In the genomic region with DNA sequence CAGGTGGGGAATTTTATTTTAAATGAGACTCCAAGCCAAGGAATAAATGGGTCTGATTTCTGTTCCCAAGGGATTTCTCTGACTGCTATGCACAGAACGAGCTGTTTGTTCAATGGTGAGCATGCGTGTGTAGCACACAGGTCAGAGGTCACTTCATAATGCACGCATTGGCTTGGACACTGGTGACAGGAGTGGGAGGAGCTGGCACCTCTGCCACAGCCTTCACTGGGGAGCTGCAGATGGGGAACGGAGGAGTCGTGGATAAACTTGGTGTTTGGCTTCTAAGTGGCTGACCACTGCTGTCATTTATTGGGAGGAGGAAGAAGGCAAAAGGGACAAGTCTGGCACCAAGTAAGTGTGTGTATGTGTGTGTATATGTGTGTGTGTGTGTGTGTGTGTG, we compare ENCODE assay signal across 17 mouse cellular contexts.
DNase-seq lines count a peak whose midpoint lies in the region; ATAC-seq and TF ChIP-seq lines count a peak whose summit lies in the region.
"Had no signal": no experiment of that assay in that cellular context is flagged by ENCODE, and none has a peak within 500 bp of the region (broad histone marks: within the 10 kb centered on the region; RNA-seq: fewer than 3 reads in every experiment).

No protein-coding gene starts in this region.

- no peak for ATAC-seq in embryonic facial prominence, embryonic 15.5 days (ENCODE audit: insufficient number of reproducible peaks, low FRiP score, low TSS enrichment, low read depth)
- ATAC-seq in limb, embryonic 14.5 days (ENCODE audit: low FRiP score, low read depth), result no peak
- ATAC-seq: forebrain, embryonic 16.5 days had no signal

- TF ChIP-seq POLR2A in liver, adult 2 months (IDR thresholded peaks at IDR 0.05; ENCODE audit: extremely low read depth, insufficient read depth, low read length), result no peak
- TF ChIP-seq POLR2A in limb, embryonic 14.5 days (IDR thresholded peaks at IDR 0.05; ENCODE audit: borderline replicate concordance, extremely low read depth, insufficient read depth, insufficient read length), result no peak

- no peak for TF ChIP-seq CTCF in liver, adult 2 months (IDR thresholded peaks at IDR 0.05; ENCODE audit: low read depth, low read length)

- H3K4me1 ChIP-seq in liver, adult 2 months (ENCODE audit: control insufficient read depth, insufficient read depth, low read length), result no peaks in the 10 kb centered on the region
- H3K4me1 ChIP-seq in embryonic facial prominence, embryonic 15.5 days, result peaks cover 15% of the 10 kb centered on the region
- peaks cover 34% of the 10 kb centered on the region for H3K4me1 ChIP-seq in limb, embryonic 14.5 days (ENCODE audit: control insufficient read depth, insufficient read depth, low read length)

- no peak overlapping the region for H3K9ac ChIP-seq in liver, adult 2 months (ENCODE audit: low read depth, low read length)
- H3K9ac ChIP-seq in embryonic facial prominence, embryonic 15.5 days, result no peak overlapping the region
- no peak overlapping the region for H3K9ac ChIP-seq in limb, embryonic 14.5 days (ENCODE audit: low read depth, low read length, severe bottlenecking)
- H3K9ac ChIP-seq: heart, embryonic 15.5 days had no signal

- H3K79me2 ChIP-seq in liver, adult 2 months (ENCODE audit: control insufficient read depth, insufficient read depth, low read length), result no peaks in the 10 kb centered on the region

- H3K9me3 ChIP-seq in embryonic facial prominence, embryonic 15.5 days (replicated peaks), result no peaks in the 10 kb centered on the region
- H3K9me3 ChIP-seq in limb, embryonic 14.5 days (ENCODE audit: control insufficient read depth, low read length), result no peaks in the 10 kb centered on the region
- H3K9me3 ChIP-seq: heart, embryonic 15.5 days had no signal

- WGBS in liver, adult 2 months, result 28% methylated on average over 5 of the region's 5 CpGs
- 43% methylated on average over 5 of the region's 5 CpGs for WGBS in embryonic facial prominence, embryonic 15.5 days
- 23% methylated on average over 5 of the region's 5 CpGs for WGBS in limb, embryonic 14.5 days

- H3K27me3 ChIP-seq in liver, adult 2 months (ENCODE audit: control insufficient read depth, insufficient read depth, low read length), result no peaks in the 10 kb centered on the region
- H3K27me3 ChIP-seq in embryonic facial prominence, embryonic 15.5 days, result no peaks in the 10 kb centered on the region
- no peaks in the 10 kb centered on the region for H3K27me3 ChIP-seq in limb, embryonic 14.5 days (ENCODE audit: control insufficient read depth, insufficient read depth, low read length)
- H3K27me3 ChIP-seq: heart, embryonic 15.5 days had no signal

- H3K27ac ChIP-seq in liver, adult 2 months (replicated peaks; ENCODE audit: insufficient read depth, low read depth, low read length), result no peak overlapping the region
- peak overlapping the region; percentile 81 for H3K27ac ChIP-seq in embryonic facial prominence, embryonic 15.5 days (replicated peaks)
- H3K27ac ChIP-seq in limb, embryonic 14.5 days (replicated peaks; ENCODE audit: low read depth, low read length), result peak overlapping the region; percentile 26; the same call in 1 of the 2 replicates
- H3K27ac ChIP-seq: heart, embryonic 15.5 days had no signal

- no peak overlapping the region for H3K4me3 ChIP-seq in liver, adult 2 months (ENCODE audit: insufficient read depth, low read depth, low read length)
- no peak overlapping the region for H3K4me3 ChIP-seq in embryonic facial prominence, embryonic 15.5 days (replicated peaks)
- H3K4me3 ChIP-seq in limb, embryonic 14.5 days (replicated peaks; ENCODE audit: low read length), result no peak overlapping the region
- H3K4me3 ChIP-seq: heart, embryonic 15.5 days had no signal

- no peak overlapping the region for H3K4me2 ChIP-seq in embryonic facial prominence, embryonic 15.5 days (replicated peaks)
- peak overlapping the region; percentile 41; the same call in 1 of the 2 replicates for H3K4me2 ChIP-seq in limb, embryonic 14.5 days (replicated peaks; ENCODE audit: low read depth, low read length, severe bottlenecking)
- H3K4me2 ChIP-seq: heart, embryonic 15.5 days had no signal

- peak; percentile 36 for DNase-seq in embryo, embryonic 11 days
- no peak for DNase-seq in embryo, embryonic 10.5 days (ENCODE audit: low spot score)
- DNase-seq in liver, adult 2 months (ENCODE audit: extremely low read depth, low read depth, low spot score), result peak; percentile 7
- no peak for DNase-seq in liver
- no peak for DNase-seq in limb, embryonic 14.5 days (ENCODE audit: low spot score)
- no peak for DNase-seq in ovary, postnatal 36 days (ENCODE audit: low spot score)
- no peak for DNase-seq in thymus, postnatal 0 days (ENCODE audit: low spot score)
- DNase-seq: adrenal gland, adult 8-10 months; cerebellum, adult 9-11 months; kidney, adult 2 months; kidney, postnatal 14 days; lung, adult 18-20 months; right cerebral cortex, adult 18-20 months; thymus, adult 18-20 months had no signal

- H3K36me3 ChIP-seq in liver, adult 2 months (ENCODE audit: control insufficient read depth, insufficient read depth, low read length), result no peaks in the 10 kb centered on the region
- H3K36me3 ChIP-seq in embryonic facial prominence, embryonic 15.5 days, result no peaks in the 10 kb centered on the region
- no peaks in the 10 kb centered on the region for H3K36me3 ChIP-seq in limb, embryonic 14.5 days (ENCODE audit: control insufficient read depth, insufficient read depth, low read length)
- H3K36me3 ChIP-seq: heart, embryonic 15.5 days had no signal

Comparison
In these comparisons a context has a peak if more than half of its experiments do, and no peak if none do; other contexts are left out.
1. DNase-seq: peak in embryo, embryonic 11 days (single experiment) and liver, adult 2 months (single experiment); none in embryo, embryonic 10.5 days (single experiment), liver (single experiment), limb, embryonic 14.5 days (single experiment), ovary, postnatal 36 days (single experiment) and thymus, postnatal 0 days (single experiment).